Mouse (Mus musculus): ENCODE data around the gene Nkd1. TPM values are rescaled to one million over a fixed set of nuclear protein-coding genes. Genes with fewer than 3 reads are reported as not detected.

The Nkd1 gene
- polyA plus RNA-seq, 1 experiment from 2014 or later: 45.0 TPM

GRCm38 (mm10) chr8:88524851-88525250 lies 3.7 kb downstream of the Nkd1 start:
- no peak overlapping the region for H3K27ac ChIP-seq (replicated peaks; ENCODE audit: low read depth, low read length)
- H3K27me3 ChIP-seq (ENCODE audit: control insufficient read depth, insufficient read depth, low read length): no peaks in the 10 kb centered on the region
- no peak overlapping the region for H3K4me3 ChIP-seq (ENCODE audit: low read depth, low read length)
- DNase-seq (ENCODE audit: low spot score) (no peak), ATAC-seq (replicated peaks; ENCODE audit: insufficient number of reproducible peaks, low FRiP score, low TSS enrichment, low read depth) (no peak)
- peaks cover 14% of the 10 kb centered on the region for H3K4me1 ChIP-seq (ENCODE audit: control insufficient read depth, insufficient read depth, low read length)
- WGBS: 81% methylated on average over 7 of the region's 7 CpGs
- H3K9ac ChIP-seq (replicated peaks; ENCODE audit: low read length): no peak overlapping the region
- H3K36me3 ChIP-seq (replicated peaks; ENCODE audit: control insufficient read depth, insufficient read depth, low read depth, low read length): peaks cover 4% of the 10 kb centered on the region
- no peak overlapping the region for H3K4me2 ChIP-seq (ENCODE audit: low read depth, low read length)
- no peaks in the 10 kb centered on the region for H3K9me3 ChIP-seq (replicated peaks; ENCODE audit: control insufficient read depth, low read length)

GRCm38 (mm10) chr8:88526296-88526695 lies 5.1 kb downstream of the Nkd1 start:
- Histone ChIP-seq H3K36me3 (replicated peaks; ENCODE audit: control insufficient read depth, insufficient read depth, low read depth, low read length) (peaks cover 4% of the 10 kb centered on the region), H3K9ac (replicated peaks; ENCODE audit: low read length) (no peak overlapping the region), H3K4me3 (ENCODE audit: low read depth, low read length) (no peak overlapping the region), H3K4me2 (ENCODE audit: low read depth, low read length) (no peak overlapping the region), H3K27ac (replicated peaks; ENCODE audit: low read depth, low read length) (no peak overlapping the region), H3K4me1 (ENCODE audit: control insufficient read depth, insufficient read depth, low read length) (peaks cover 14% of the 10 kb centered on the region), H3K27me3 (ENCODE audit: control insufficient read depth, insufficient read depth, low read length) (no peaks in the 10 kb centered on the region), H3K9me3 (replicated peaks; ENCODE audit: control insufficient read depth, low read length) (no peaks in the 10 kb centered on the region)
- WGBS: 39% methylated on average over 5 of the region's 5 CpGs
- ATAC-seq (replicated peaks; ENCODE audit: insufficient number of reproducible peaks, low FRiP score, low TSS enrichment, low read depth) (no peak), DNase-seq (ENCODE audit: low spot score) (peak; percentile 68)

GRCm38 (mm10) chr8:88528186-88528585 lies 7.0 kb downstream of the Nkd1 start:
- DNase-seq (ENCODE audit: low spot score) (no peak), ATAC-seq (replicated peaks; ENCODE audit: insufficient number of reproducible peaks, low FRiP score, low TSS enrichment, low read depth) (no peak)
- Histone ChIP-seq H3K4me3 (ENCODE audit: low read depth, low read length) (no peak overlapping the region), H3K9ac (replicated peaks; ENCODE audit: low read length) (no peak overlapping the region), H3K4me2 (ENCODE audit: low read depth, low read length) (no peak overlapping the region), H3K9me3 (replicated peaks; ENCODE audit: control insufficient read depth, low read length) (no peaks in the 10 kb centered on the region), H3K27ac (replicated peaks; ENCODE audit: low read depth, low read length) (no peak overlapping the region), H3K36me3 (replicated peaks; ENCODE audit: control insufficient read depth, insufficient read depth, low read depth, low read length) (peaks cover 4% of the 10 kb centered on the region), H3K4me1 (ENCODE audit: control insufficient read depth, insufficient read depth, low read length) (peaks cover 9% of the 10 kb centered on the region), H3K27me3 (ENCODE audit: control insufficient read depth, insufficient read depth, low read length) (no peaks in the 10 kb centered on the region)
- WGBS: 89% methylated on average over 9 of the region's 9 CpGs

GRCm38 (mm10) chr8:88529798-88530197 lies 8.6 kb downstream of the Nkd1 start:
- H3K9me3 ChIP-seq (replicated peaks; ENCODE audit: control insufficient read depth, low read length): no peaks in the 10 kb centered on the region
- no peak overlapping the region for H3K27ac ChIP-seq (replicated peaks; ENCODE audit: low read depth, low read length)
- no peaks in the 10 kb centered on the region for H3K27me3 ChIP-seq (ENCODE audit: control insufficient read depth, insufficient read depth, low read length)
- 90% methylated on average over 4 of the region's 4 CpGs for whole genome bisulfite sequencing
- DNase-seq (ENCODE audit: low spot score) (no peak), ATAC-seq (replicated peaks; ENCODE audit: insufficient number of reproducible peaks, low FRiP score, low TSS enrichment, low read depth) (no peak)
- no peak overlapping the region for H3K4me3 ChIP-seq (ENCODE audit: low read depth, low read length)
- H3K4me1 ChIP-seq (ENCODE audit: control insufficient read depth, insufficient read depth, low read length): peaks cover 5% of the 10 kb centered on the region; the same call in 1 of the 2 replicates
- no peak overlapping the region for H3K4me2 ChIP-seq (ENCODE audit: low read depth, low read length)
- H3K36me3 ChIP-seq (replicated peaks; ENCODE audit: control insufficient read depth, insufficient read depth, low read depth, low read length): peaks cover 4% of the 10 kb centered on the region
- H3K9ac ChIP-seq (replicated peaks; ENCODE audit: low read length): no peak overlapping the region

- ATAC-seq (replicated peaks; ENCODE audit: insufficient number of reproducible peaks, low FRiP score, low TSS enrichment, low read depth) (no peak), DNase-seq (ENCODE audit: low spot score) (no peak)
- no peaks in the 10 kb centered on the region for H3K4me1 ChIP-seq (ENCODE audit: control insufficient read depth, insufficient read depth, low read length)
- no peak overlapping the region for H3K4me3 ChIP-seq (ENCODE audit: low read depth, low read length)
- 50% methylated on average over 2 of the region's 2 CpGs for WGBS
- no peaks in the 10 kb centered on the region for H3K27me3 ChIP-seq (ENCODE audit: control insufficient read depth, insufficient read depth, low read length)
- no peak overlapping the region for H3K9ac ChIP-seq (replicated peaks; ENCODE audit: low read length)
- no peak overlapping the region for H3K4me2 ChIP-seq (ENCODE audit: low read depth, low read length)
- no peaks in the 10 kb centered on the region for H3K36me3 ChIP-seq (replicated peaks; ENCODE audit: control insufficient read depth, insufficient read depth, low read depth, low read length)
- H3K27ac ChIP-seq (replicated peaks; ENCODE audit: low read depth, low read length): no peak overlapping the region
- H3K9me3 ChIP-seq (replicated peaks; ENCODE audit: control insufficient read depth, low read length): no peaks in the 10 kb centered on the region
Measured at GRCm38 (mm10) chr8:88537081-88537480, 15.9 kb downstream of the Nkd1 start.

GRCm38 (mm10) chr8:88537998-88538975 lies 17.1 kb downstream of the Nkd1 start:
- no peaks in the 10 kb centered on the region for H3K4me1 ChIP-seq (ENCODE audit: control insufficient read depth, insufficient read depth, low read length)
- no peaks in the 10 kb centered on the region for H3K27me3 ChIP-seq (ENCODE audit: control insufficient read depth, insufficient read depth, low read length)
- H3K9me3 ChIP-seq (replicated peaks; ENCODE audit: control insufficient read depth, low read length): no peaks in the 10 kb centered on the region
- H3K36me3 ChIP-seq (replicated peaks; ENCODE audit: control insufficient read depth, insufficient read depth, low read depth, low read length): no peaks in the 10 kb centered on the region
- no peak for DNase-seq (ENCODE audit: low spot score)
- no peak overlapping the region for H3K27ac ChIP-seq (replicated peaks; ENCODE audit: low read depth, low read length)
- H3K4me3 ChIP-seq (ENCODE audit: low read depth, low read length): no peak overlapping the region
- ATAC-seq (replicated peaks; ENCODE audit: insufficient number of reproducible peaks, low FRiP score, low TSS enrichment, low read depth): 0 out of 2 replicates have a peak, but pooled peaks have one; percentile 3
- no peak overlapping the region for H3K4me2 ChIP-seq (ENCODE audit: low read depth, low read length)
- 79% methylated on average over 19 of the region's 19 CpGs for WGBS
- no peak overlapping the region for H3K9ac ChIP-seq (replicated peaks; ENCODE audit: low read length)

GRCm38 (mm10) chr8:88538976-88539371 lies 17.8 kb downstream of the Nkd1 start:
- Histone ChIP-seq H3K4me3 (ENCODE audit: low read depth, low read length) (no peak overlapping the region), H3K9ac (replicated peaks; ENCODE audit: low read length) (no peak overlapping the region), H3K27me3 (ENCODE audit: control insufficient read depth, insufficient read depth, low read length) (no peaks in the 10 kb centered on the region), H3K4me1 (ENCODE audit: control insufficient read depth, insufficient read depth, low read length) (no peaks in the 10 kb centered on the region), H3K27ac (replicated peaks; ENCODE audit: low read depth, low read length) (no peak overlapping the region), H3K4me2 (ENCODE audit: low read depth, low read length) (no peak overlapping the region), H3K36me3 (replicated peaks; ENCODE audit: control insufficient read depth, insufficient read depth, low read depth, low read length) (no peaks in the 10 kb centered on the region), H3K9me3 (replicated peaks; ENCODE audit: control insufficient read depth, low read length) (no peaks in the 10 kb centered on the region)
- ATAC-seq (replicated peaks; ENCODE audit: insufficient number of reproducible peaks, low FRiP score, low TSS enrichment, low read depth): no peak
- WGBS: 80% methylated on average over 7 of the region's 7 CpGs
- DNase-seq (ENCODE audit: low spot score): no peak

GRCm38 (mm10) chr8:88539963-88540362 lies 18.8 kb downstream of the Nkd1 start:
- no peaks in the 10 kb centered on the region for H3K36me3 ChIP-seq (replicated peaks; ENCODE audit: control insufficient read depth, insufficient read depth, low read depth, low read length)
- no peak overlapping the region for H3K4me2 ChIP-seq (ENCODE audit: low read depth, low read length)
- no peaks in the 10 kb centered on the region for H3K9me3 ChIP-seq (replicated peaks; ENCODE audit: control insufficient read depth, low read length)
- H3K9ac ChIP-seq (replicated peaks; ENCODE audit: low read length): no peak overlapping the region
- ATAC-seq (replicated peaks; ENCODE audit: insufficient number of reproducible peaks, low FRiP score, low TSS enrichment, low read depth) (no peak), DNase-seq (ENCODE audit: low spot score) (no peak)
- 89% methylated on average over 4 of the region's 4 CpGs for WGBS
- no peaks in the 10 kb centered on the region for H3K27me3 ChIP-seq (ENCODE audit: control insufficient read depth, insufficient read depth, low read length)
- no peak overlapping the region for H3K4me3 ChIP-seq (ENCODE audit: low read depth, low read length)
- no peak overlapping the region for H3K27ac ChIP-seq (replicated peaks; ENCODE audit: low read depth, low read length)
- H3K4me1 ChIP-seq (ENCODE audit: control insufficient read depth, insufficient read depth, low read length): no peaks in the 10 kb centered on the region
